8 mouse cellular contexts compared by ENCODE assay signal in the genomic region with DNA sequence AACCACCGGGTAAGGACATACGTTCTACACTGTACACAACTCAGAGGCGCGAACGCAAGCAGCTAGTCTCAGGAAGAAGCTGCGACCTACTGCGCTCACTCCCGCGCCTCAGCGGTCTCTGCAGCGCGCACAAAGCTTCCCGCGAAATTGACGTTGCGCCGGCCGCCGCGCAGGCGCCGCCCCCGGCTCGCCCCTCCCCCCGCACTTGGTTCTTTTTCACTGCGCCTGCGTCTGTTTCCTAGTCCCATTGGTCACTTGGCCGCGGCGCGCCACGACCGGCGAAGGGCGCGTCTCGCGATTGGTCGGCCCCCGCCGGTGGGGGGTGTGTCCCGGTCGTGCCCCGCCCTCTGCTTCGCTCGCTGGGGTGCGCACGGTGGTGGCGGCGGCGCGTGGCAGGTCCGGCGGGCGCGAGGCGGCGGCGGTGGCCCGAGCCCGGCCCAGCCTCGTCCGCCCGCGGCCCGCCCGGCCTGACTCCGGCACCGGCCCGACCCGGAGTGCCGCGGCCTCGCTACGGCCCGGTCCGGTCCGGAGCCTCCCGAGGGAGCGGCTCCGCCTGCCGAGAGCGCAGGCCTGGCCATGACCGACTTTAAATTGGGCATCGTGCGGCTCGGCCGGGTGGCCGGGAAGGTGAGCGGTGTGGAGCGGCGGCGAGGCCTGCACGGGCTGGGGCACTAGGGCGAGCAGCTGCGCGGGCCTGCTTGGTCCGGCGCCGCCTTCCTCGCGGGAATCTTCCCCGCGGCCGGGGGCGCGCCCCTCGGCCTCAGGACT. TPM values are rescaled to one million over a fixed set of nuclear protein-coding genes. Genes with fewer than 3 reads are reported as not detected.
DNase-seq lines count a peak whose midpoint lies in the region; ATAC-seq lines count a peak whose summit lies in the region.

A gene (plus strand): TSS at position 372 of the 768 bp plus-strand sequence.

- peak within 1 kb of the TSS; percentile 94 for H3K4me3 ChIP-seq in forebrain, embryonic 11.5 days (ENCODE audit: low read depth, low read length)
- peak within 1 kb of the TSS; percentile 89 for H3K4me3 ChIP-seq in heart, embryonic 16.5 days (ENCODE audit: low read length)
- peak within 1 kb of the TSS; percentile 92 for H3K4me3 ChIP-seq in liver, embryonic 15.5 days (replicated peaks)
- H3K4me3 ChIP-seq in neural tube, embryonic 12.5 days, result peak within 1 kb of the TSS; percentile 97

- ATAC-seq in forebrain, embryonic 11.5 days (replicated peaks; ENCODE audit: low FRiP score), result peak; percentile 99
- ATAC-seq in heart, embryonic 16.5 days (replicated peaks; ENCODE audit: extremely low read depth, insufficient read depth, low FRiP score), result peak; percentile 99
- ATAC-seq in liver, embryonic 15.5 days (ENCODE audit: insufficient read depth), result peak; percentile 95
- peak; percentile 98 for ATAC-seq in neural tube, embryonic 12.5 days (ENCODE audit: low FRiP score, low read depth)

- WGBS in forebrain, embryonic 11.5 days, result under 1% methylated on average over 89 of the region's 108 CpGs
- under 1% methylated on average over 102 of the region's 108 CpGs for WGBS in heart, embryonic 16.5 days
- WGBS in liver, embryonic 15.5 days (ENCODE audit: insufficient replicate concordance), result under 1% methylated on average over 108 of the region's 108 CpGs
- WGBS in neural tube, embryonic 12.5 days, result under 1% methylated on average over 105 of the region's 108 CpGs

- H3K27ac ChIP-seq in forebrain, embryonic 11.5 days (ENCODE audit: low read depth, low read length), result 0 out of 2 replicates have a peak within 1 kb of the TSS, but pooled peaks have one; percentile 38
- peak within 1 kb of the TSS; percentile 21; the same call in 1 of the 2 replicates for H3K27ac ChIP-seq in heart, embryonic 16.5 days (ENCODE audit: low read length)
- peak within 1 kb of the TSS; percentile 76 for H3K27ac ChIP-seq in liver, embryonic 15.5 days (replicated peaks)
- peak within 1 kb of the TSS; percentile 42; the same call in 1 of the 2 replicates for H3K27ac ChIP-seq in neural tube, embryonic 12.5 days

- H3K9ac ChIP-seq in forebrain, embryonic 11.5 days (ENCODE audit: low read length), result peak within 1 kb of the TSS; percentile 92
- peak within 1 kb of the TSS; percentile 87 for H3K9ac ChIP-seq in heart, embryonic 16.5 days (ENCODE audit: low read length)
- peak within 1 kb of the TSS; percentile 92 for H3K9ac ChIP-seq in liver, embryonic 15.5 days
- peak within 1 kb of the TSS; percentile 91 for H3K9ac ChIP-seq in neural tube, embryonic 12.5 days

- peak; percentile 96 to 97 for DNase-seq in CD8-positive naive resting alpha-beta T cell, adult 2 months (ENCODE audit: low read depth in 2 of 2, low spot score in 2 of 2)
- DNase-seq in c-Kit-positive CD71-negative TER-119-negative erythroid progenitor cells, embryonic 14.5 days (ENCODE audit: low read depth), result peak; percentile 94
- DNase-seq in forebrain, embryonic 11.5 days (ENCODE audit: low spot score), result peak; percentile 100
- peak; percentile 98 to 99 for DNase-seq in kidney, postnatal 36 days
- peak; percentile 83 for DNase-seq in telencephalon, adult 2 months (ENCODE audit: low read depth, low spot score)

- peak within 1 kb of the TSS; percentile 82 for H3K4me2 ChIP-seq in forebrain, embryonic 11.5 days (ENCODE audit: low read depth, low read length, severe bottlenecking)
- H3K4me2 ChIP-seq in heart, embryonic 16.5 days (ENCODE audit: low read depth, low read length), result peak within 1 kb of the TSS; percentile 87
- peak within 1 kb of the TSS; percentile 100 for H3K4me2 ChIP-seq in liver, embryonic 15.5 days
- peak within 1 kb of the TSS; percentile 96 for H3K4me2 ChIP-seq in neural tube, embryonic 12.5 days (replicated peaks)

- H3K9me3 ChIP-seq in forebrain, embryonic 11.5 days (ENCODE audit: control insufficient read depth, low read length), result no peaks in the 10 kb centered on the region
- H3K9me3 ChIP-seq in heart, embryonic 16.5 days (replicated peaks; ENCODE audit: control insufficient read depth, low read length), result no peaks in the 10 kb centered on the region
- H3K9me3 ChIP-seq in liver, embryonic 15.5 days (replicated peaks), result no peaks in the 10 kb centered on the region
- no peaks in the 10 kb centered on the region for H3K9me3 ChIP-seq in neural tube, embryonic 12.5 days

- no peaks in the 10 kb centered on the region for H3K27me3 ChIP-seq in forebrain, embryonic 11.5 days (ENCODE audit: control insufficient read depth, insufficient read depth, low read length)
- H3K27me3 ChIP-seq in heart, embryonic 16.5 days (ENCODE audit: control insufficient read depth, insufficient read depth, low read length), result peaks cover 3% of the 10 kb centered on the region; the same call in 1 of the 2 replicates
- no peaks in the 10 kb centered on the region for H3K27me3 ChIP-seq in liver, embryonic 15.5 days
- H3K27me3 ChIP-seq in neural tube, embryonic 12.5 days (replicated peaks), result no peaks in the 10 kb centered on the region

- H3K36me3 ChIP-seq in forebrain, embryonic 11.5 days (ENCODE audit: control insufficient read depth, insufficient read depth, low read length), result no peaks in the 10 kb centered on the region; the same call in 1 of the 2 replicates
- H3K36me3 ChIP-seq in heart, embryonic 16.5 days (ENCODE audit: control insufficient read depth, insufficient read depth), result peaks cover 19% of the 10 kb centered on the region
- H3K36me3 ChIP-seq in liver, embryonic 15.5 days (replicated peaks), result peaks cover 31% of the 10 kb centered on the region
- H3K36me3 ChIP-seq in neural tube, embryonic 12.5 days, result peaks cover 28% of the 10 kb centered on the region

- H3K4me1 ChIP-seq in forebrain, embryonic 11.5 days (replicated peaks; ENCODE audit: control insufficient read depth, insufficient read depth, low read length), result peaks cover 5% of the 10 kb centered on the region; the same call in 1 of the 2 replicates
- H3K4me1 ChIP-seq in heart, embryonic 16.5 days (ENCODE audit: control insufficient read depth, insufficient read depth, low read length), result peaks cover 12% of the 10 kb centered on the region
- peaks cover 50% of the 10 kb centered on the region for H3K4me1 ChIP-seq in liver, embryonic 15.5 days (replicated peaks)
- H3K4me1 ChIP-seq in neural tube, embryonic 12.5 days, result peaks cover 10% of the 10 kb centered on the region

RNA-seq across cellular contexts. Expression of the gene that starts here (rescaled TPM):
- 38.2 and 40.1 TPM in 2 replicates for polyA plus RNA-seq in forebrain, embryonic 11.5 days (2014; fragmentation: Nextera tagmentation; extraction: Ambion mirVana)
- polyA plus RNA-seq in heart, embryonic 16.5 days (2015; fragmentation: Nextera tagmentation; extraction: Ambion mirVana), result 5.3 and 8.2 TPM in 2 replicates
- 9.8 and 10.7 TPM in 2 replicates for polyA plus RNA-seq in liver, embryonic 15.5 days (2015; fragmentation: Nextera tagmentation; extraction: Ambion mirVana)
- 22.0 and 26.9 TPM in 2 replicates for polyA plus RNA-seq in neural tube, embryonic 12.5 days (2016; fragmentation: Nextera tagmentation; extraction: Ambion mirVana)

Comparison
In these comparisons a context has a peak if more than half of its experiments do, and no peak if none do; other contexts are left out.
1. Peak in every context shown above with its lines: DNase-seq, ATAC-seq, H3K4me3 ChIP-seq and H3K27ac ChIP-seq.
2. H3K27ac ChIP-seq: peak in every context shown above with its lines; median percentile 76 in liver, embryonic 15.5 days; 42 in neural tube, embryonic 12.5 days; 38 in forebrain, embryonic 11.5 days; 21 in heart, embryonic 16.5 days.